Mouse (Mus musculus): ENCODE measurements at regions not wholly inside any gene's neighbourhood (a gene's known extent, or its start where the extent isn't known, plus 50 kb on each side); places are given as distances from the start of the nearest gene placed in this dataset.

GRCm38 (mm10) chr4:7215048-7216030, 1023.5 kb downstream of the Car8 start:
- no peak for ATAC-seq

DNA sequence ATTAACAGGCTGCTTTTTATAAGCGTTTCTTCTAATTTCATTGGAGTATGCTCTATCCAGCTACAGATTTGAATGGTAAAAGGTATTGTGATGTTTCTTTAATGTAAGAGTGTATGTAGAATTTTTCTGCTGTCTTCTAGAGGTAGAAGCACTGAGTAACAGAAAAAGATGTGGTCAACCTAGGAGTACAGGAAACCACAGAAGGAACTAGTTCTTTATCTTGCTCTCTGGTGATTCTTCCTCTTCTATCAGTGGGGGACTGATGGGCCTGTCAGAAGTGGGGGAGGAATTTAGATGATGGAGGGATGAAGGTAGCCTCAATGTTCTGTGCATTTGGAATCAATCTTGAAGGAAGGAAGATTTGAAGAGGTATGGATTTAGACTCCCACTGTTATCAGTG, 1031.9 kb downstream of the Car8 start:
- peak; percentile 66 for ATAC-seq

- no peak for ATAC-seq
Observed at GRCm38 (mm10) chr4:7201816-7202215, 1037.0 kb downstream of the Car8 start.

- no peak for ATAC-seq
Observed at GRCm38 (mm10) chr4:7199941-7200340, 1038.9 kb downstream of the Car8 start.

GRCm38 (mm10) chr4:7199052-7199451, 1039.8 kb downstream of the Car8 start:
- peak; percentile 87 for ATAC-seq

DNA sequence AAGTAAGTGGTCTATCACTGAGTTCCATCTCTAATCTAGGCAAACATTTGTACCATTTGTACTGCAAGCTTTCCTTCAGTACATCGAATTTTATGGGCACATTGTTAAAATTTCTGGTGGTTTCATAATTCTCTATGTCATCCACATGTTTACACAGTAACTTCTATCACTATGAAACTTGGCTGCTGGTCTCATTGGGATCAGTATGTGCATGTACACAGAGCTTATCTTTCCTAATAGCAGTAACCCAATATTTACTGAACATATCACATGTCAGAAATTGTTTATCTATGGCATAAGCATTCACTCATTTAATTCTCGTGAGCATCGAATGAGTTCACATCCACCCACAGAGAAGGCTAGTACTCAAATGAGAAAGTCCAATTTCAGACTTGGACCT, 1042.3 kb downstream of the Car8 start:
- no peak for ATAC-seq

- no peak for ATAC-seq
Observed at GRCm38 (mm10) chr4:7195619-7196018, 1043.2 kb downstream of the Car8 start.

- no peak for ATAC-seq
Observed at GRCm38 (mm10) chr4:7191912-7192311, 1046.9 kb downstream of the Car8 start.

- no peak for ATAC-seq
Observed at GRCm38 (mm10) chr4:7191228-7191627, 1047.6 kb downstream of the Car8 start.

- peak; percentile 12 for ATAC-seq
Observed at GRCm38 (mm10) chr4:7175030-7175429, 1063.8 kb downstream of the Car8 start.

DNA sequence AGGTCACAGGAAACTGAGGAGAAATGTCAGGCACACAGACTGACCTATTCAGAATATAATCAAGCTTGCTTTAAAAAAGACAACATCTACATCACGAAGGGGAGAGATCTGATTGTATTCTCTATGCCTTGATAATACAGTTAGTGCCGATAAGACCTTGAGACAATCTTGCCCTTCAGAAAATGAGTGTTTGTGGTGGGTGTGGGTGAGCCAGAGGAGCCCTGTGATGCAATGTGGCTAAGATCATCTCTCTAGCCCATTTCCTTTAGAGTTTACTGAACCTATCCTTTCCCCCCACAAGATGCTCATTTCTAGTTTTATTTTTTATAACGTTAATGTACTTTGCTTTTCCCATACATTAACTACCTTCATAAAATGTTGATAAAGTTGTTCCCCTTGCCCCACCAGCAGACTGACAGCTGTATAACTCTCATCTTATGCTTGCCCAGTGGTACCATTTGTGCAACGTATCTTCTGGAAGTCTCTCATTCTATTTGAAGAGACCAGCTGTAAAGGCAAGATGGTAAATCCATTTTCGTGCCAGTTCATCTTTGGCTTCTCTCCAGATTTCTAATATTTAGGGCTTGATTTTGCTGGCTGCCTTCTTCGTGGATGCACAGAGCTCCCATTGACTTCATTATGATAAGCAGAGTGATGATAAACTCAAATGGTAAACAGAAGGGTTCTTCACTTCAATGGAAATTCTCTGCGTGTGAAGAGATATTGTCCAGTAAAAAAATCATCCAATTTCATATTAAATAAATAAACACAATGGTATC, 1066.1 kb downstream of the Car8 start:
- peak; percentile 41 for ATAC-seq

DNA sequence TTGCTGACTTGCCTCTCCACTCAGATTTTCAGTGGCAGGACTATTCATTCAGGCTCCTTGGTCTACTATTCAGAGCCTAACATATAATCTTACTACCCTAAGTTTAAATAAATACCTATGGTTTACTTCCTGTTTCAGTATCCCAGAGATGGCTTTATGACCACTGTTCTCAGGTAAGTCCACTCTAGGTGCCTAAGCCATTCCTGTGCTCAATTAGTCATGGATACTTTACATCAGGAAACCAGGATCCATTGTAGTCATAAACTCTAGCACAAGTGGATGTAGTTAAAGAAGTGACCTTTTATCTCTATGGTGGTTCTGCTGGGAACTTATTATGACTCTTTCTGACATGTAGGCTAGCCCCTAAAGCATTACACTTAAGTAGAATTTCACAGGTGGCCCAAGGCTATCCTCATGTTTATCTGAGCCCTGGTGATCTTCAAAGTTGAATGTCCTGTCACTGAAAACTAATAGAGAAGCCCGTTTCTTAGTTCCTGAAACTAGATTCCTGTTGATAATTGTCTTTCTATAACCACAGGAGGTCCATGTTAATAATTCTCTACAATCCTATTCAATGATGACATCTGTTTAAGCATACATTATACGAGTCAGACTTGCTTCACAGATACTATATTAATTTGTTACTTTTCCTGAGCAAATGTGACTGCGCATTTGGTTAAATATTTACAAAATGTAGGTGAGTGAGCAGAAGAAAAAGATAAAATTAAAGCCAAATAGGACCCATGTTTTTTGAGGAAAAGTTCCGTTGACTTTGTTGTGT, 1067.0 kb downstream of the Car8 start:
- ATAC-seq: no peak

DNA sequence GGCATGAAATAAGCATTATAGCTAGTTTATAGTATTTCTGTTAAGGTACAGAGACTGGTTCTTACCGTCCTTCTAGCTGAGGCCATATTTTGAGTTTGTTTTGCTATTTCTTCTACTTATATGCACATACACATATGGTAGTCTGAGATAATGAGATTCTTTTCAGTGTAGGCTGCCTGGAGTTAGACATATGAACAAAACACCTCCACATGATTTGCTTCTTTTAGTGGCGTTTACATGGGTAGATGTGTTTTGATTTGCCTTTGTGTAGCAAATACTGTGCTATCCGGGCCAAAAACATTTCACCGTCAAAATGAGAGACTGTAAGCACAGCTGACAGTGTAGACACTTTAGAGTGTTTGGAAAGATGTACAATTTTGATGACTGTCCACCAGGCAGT, 1077.4 kb downstream of the Car8 start:
- no peak for ATAC-seq

DNA sequence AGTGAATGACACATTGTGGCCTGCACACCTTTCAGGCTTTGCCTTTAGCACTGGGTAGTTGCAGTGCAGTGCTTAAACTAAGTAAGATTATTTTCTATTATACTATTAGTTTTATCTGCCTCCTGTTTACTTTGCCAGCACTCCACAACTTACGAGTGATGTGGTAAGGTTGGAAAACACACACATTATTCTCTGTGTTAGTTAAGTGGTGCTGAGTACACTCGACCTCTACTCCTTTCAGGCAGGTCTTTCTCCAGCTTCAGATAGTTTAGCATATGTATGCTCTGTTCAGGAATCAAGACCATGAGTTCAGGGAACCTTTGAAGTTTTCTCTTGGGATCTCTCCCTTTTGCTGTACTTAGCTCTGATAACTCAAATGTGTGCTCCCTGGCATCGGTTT, 1081.0 kb downstream of the Car8 start:
- ATAC-seq: no peak

DNA sequence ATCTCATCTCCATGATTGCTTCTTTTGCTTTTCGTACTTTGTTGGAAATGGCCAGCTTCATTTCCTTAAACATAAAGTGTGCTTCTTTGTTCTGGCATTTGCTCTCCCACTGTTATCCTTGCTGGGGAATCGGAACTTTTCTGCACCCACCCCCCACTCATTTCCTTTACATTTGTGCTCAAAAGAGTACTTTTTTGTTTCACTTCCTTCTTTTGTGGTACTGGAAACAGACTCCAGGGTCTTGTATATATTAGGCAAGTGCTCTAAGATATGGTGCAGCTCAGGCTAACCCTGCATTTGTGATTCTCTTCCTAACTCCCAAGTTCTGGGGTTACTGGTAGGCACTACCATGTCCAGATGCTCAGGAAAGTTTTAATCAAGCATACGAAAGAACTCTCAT, 1084.6 kb downstream of the Car8 start:
- ATAC-seq: no peak

- no peak for ATAC-seq
Observed at GRCm38 (mm10) chr4:7153835-7154234, 1085.0 kb downstream of the Car8 start.

DNA sequence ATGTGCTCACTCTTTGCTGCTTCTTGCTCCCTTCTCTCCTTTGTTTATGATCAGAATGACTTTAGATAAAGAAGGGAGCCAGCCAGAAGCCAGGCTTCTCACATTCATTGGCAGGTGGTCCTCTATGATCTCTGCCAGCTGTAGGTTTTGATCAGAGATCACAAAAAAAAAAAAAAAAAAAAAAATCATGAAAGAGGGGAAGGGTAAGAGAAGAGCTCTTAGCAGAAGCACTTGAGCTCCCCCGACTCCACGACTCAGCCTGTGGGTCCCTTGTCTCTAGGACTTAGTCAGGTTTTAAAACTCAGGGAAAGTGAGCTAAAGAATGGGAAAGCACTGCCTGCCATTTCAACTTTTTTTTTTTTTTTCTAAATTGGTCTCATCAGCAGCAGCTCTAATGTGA, 1093.1 kb downstream of the Car8 start:
- ATAC-seq: no peak

DNA sequence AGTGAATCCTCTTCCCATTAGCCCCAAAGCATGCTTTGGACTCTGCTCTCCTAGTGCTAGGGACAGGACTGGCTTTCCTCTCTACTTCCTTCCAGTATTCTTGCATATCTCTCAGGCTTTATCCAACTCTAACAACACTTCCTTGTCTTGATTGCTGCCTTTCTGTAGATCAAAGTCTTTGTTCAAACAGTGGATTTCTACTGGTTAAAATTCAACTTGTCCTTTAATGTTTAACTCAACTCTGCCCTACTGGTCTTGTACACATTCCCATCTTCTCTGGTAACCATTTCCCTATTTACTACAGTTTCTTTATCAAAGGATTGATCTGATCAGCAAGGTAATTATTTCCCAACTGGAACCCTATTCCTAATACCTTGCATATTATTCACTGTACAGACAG, 1094.6 kb downstream of the Car8 start:
- no peak for ATAC-seq

DNA sequence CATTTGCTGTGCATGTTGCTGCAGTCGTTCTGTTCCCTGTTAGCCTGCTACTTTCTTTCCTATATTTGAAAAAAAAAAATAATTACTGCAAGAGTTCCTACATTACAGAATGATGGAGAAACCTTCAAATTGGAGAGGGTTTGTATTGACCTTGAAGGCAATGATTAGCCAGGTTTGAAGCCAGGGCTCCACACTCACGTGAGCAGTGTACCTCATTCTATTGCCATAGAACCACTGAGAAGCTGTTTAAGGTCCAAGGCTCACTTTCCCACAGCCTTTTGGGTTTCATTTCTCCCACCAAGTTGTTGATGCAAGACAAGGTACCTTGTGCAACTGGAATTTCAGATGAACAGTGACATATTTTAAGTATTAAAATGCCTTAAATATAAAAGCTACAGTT, 1095.2 kb downstream of the Car8 start:
- no peak for ATAC-seq

DNA sequence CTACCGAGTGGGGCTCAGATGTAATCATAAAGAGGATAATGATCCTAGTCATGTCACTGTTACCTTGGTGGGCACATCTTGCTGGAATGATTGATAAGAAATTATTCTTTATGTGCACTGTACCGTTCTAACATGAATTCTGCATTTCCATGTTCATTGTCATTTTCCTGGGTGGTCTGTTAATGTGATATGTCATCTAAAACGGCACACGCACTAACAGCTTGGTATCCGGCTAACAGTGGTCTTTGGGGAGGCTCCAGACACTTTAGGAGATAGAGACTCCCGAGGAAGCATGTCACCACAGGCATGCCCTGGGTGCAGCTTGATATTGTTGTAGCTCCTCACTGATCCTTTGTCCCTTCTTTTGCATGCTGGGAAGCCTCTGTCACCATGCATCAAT, 1096.1 kb downstream of the Car8 start:
- ATAC-seq: no peak

DNA sequence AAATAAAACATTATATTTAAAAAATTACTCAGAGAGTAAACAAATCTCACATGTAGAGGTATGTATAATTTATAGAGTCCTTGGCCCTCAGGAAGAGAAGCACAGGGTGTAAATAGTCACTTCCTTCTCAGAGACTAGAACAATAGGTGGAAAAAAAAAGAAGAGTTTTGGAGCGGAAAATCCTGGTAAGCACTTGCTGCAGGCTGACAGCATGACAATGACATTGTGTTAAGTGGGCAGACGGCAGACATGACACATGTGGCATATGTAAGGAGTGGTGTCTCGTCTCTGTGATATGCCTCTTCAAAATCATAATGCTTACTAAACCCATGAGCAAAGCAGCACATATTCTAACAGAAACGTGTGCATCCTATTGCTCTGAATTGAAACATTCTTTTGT, 1126.7 kb downstream of the Car8 start:
- peak; percentile 59 for ATAC-seq

- no peak for ATAC-seq
Observed at GRCm38 (mm10) chr4:7092957-7093356, 1145.9 kb downstream of the Car8 start.

- ATAC-seq: no peak
Observed at GRCm38 (mm10) chr4:7091201-7091814, 1147.5 kb downstream of the Car8 start.
